Mouse (Mus musculus) testis, adult 2 months (tissue): ENCODE results near the gene Tle6.

Experiments
- CTCF ChIP-seq: fragments of 200-500 bp; IDR thresholded peaks from 2 replicates; pipeline ENCODE4 v1.5.1; 2012; ENCODE audit warnings: low read depth, mild to moderate bottlenecking, inconsistent platforms, low read length, moderate library complexity; ENCODE audit not compliant: control insufficient read depth, insufficient read depth, insufficient replicate concordance
- POLR2A ChIP-seq: fragments of 200-500 bp; IDR thresholded peaks from 2 replicates; pipeline ENCODE4 v1.6.1; 2012; ENCODE audit warnings: low read depth, mild to moderate bottlenecking, inconsistent platforms, low read length, moderate library complexity; ENCODE audit not compliant: control insufficient read depth

DNA sequence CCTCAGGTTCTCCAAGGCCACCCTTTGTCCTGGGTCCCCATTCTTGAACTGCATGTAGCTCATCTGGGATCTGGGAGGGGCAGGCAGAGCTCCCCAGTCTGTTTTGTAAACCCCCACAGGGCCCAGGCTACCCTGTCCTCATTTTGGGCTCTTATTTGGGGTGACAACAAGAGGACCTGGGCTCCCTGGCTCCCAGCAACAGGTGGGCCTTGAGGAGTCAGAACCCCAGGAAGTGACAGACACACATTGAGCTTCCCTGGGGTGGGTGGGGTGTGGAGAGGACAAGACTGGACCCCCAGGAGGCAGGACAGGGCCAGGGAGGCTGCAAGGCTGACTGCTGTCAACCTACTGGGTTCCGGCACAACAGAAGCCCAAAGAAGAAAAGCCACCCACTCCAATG lies 57.2 kb downstream of the Tle6 start:
- TF ChIP-seq CTCF (no peak), POLR2A (no peak)
